In the genomic region with DNA sequence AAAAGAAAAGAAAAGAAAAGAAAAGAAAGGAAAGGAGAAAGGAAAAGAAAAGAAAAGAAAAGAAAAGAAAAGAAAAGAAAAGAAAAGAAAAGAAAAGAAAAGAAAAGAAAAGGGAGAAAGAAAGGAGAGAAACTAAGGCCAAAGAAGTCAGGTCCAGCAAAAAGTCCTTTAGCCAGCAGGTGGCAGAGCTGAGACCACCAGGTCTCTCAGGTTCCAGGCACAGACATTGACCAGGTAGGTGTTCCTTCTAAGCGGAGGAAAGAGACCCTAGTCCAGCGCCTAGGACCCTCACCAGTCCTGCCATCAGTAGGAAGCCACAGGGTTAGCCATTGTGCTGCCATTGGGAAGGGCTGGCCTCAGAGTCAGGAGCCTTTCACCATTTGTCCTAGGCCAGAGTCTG, we compare ENCODE assay signal across 11 mouse cellular contexts. TPM values are rescaled to one million over a fixed set of nuclear protein-coding genes. Genes with fewer than 3 reads are reported as not detected.
DNase-seq lines count a peak whose midpoint lies in the region; ATAC-seq and TF ChIP-seq lines count a peak whose summit lies in the region.
"Had no signal": no experiment of that assay in that cellular context is flagged by ENCODE, and none has a peak within 500 bp of the region (broad histone marks: within the 10 kb centered on the region; RNA-seq: fewer than 3 reads in every experiment).

No protein-coding gene starts in this region.

- no peaks in the 10 kb centered on the region for H3K9me3 ChIP-seq in hindbrain, embryonic 10.5 days
- H3K9me3 ChIP-seq in hindbrain, embryonic 16.5 days (ENCODE audit: control insufficient read depth, low read length), result no peaks in the 10 kb centered on the region
- H3K9me3 ChIP-seq: midbrain, embryonic 13.5 days had no signal

- no peak for ATAC-seq in hindbrain, embryonic 16.5 days
- ATAC-seq: midbrain, embryonic 13.5 days had no signal

- no peak overlapping the region for H3K27ac ChIP-seq in hindbrain, embryonic 10.5 days
- H3K27ac ChIP-seq in hindbrain, embryonic 16.5 days (ENCODE audit: low read depth, low read length), result no peak overlapping the region
- no peak overlapping the region for H3K27ac ChIP-seq in olfactory bulb, adult 2 months (ENCODE audit: insufficient read depth, low read depth, low read length)
- H3K27ac ChIP-seq: midbrain, embryonic 13.5 days had no signal

- no peak for TF ChIP-seq POLR2A in brain, embryonic 14.5 days (IDR thresholded peaks at IDR 0.05; ENCODE audit: borderline replicate concordance, extremely low read depth, insufficient read depth, insufficient read length, poor library complexity, severe bottlenecking)
- no peak for TF ChIP-seq POLR2A in olfactory bulb, adult 2 months (IDR thresholded peaks at IDR 0.05; ENCODE audit: insufficient read depth, low read depth, low read length)

- DNase-seq in hindbrain, embryonic 10.5 days (ENCODE audit: low spot score), result peak; percentile 29
- DNase-seq in retina, embryonic 14.5 days (ENCODE audit: low spot score), result peak; percentile 64
- DNase-seq in retina, postnatal 1 day, result no peak
- no peak for DNase-seq in brain, embryonic 14.5 days (ENCODE audit: low read depth)
- DNase-seq in left cerebral cortex, adult 11 months (ENCODE audit: low spot score), result no peak
- no peak for DNase-seq in layer of hippocampus, adult 18-20 months (ENCODE audit: low spot score in 2 of 2)
- DNase-seq: gastrocnemius, postnatal 36 days had no signal

- no peaks in the 10 kb centered on the region for H3K36me3 ChIP-seq in hindbrain, embryonic 10.5 days
- no peaks in the 10 kb centered on the region for H3K36me3 ChIP-seq in hindbrain, embryonic 16.5 days (ENCODE audit: control insufficient read depth, insufficient read depth, low read length)
- H3K36me3 ChIP-seq: midbrain, embryonic 13.5 days had no signal

- H3K9ac ChIP-seq in hindbrain, embryonic 16.5 days (ENCODE audit: low read depth, low read length), result no peak overlapping the region
- H3K9ac ChIP-seq: midbrain, embryonic 13.5 days had no signal

- no peak overlapping the region for H3K4me2 ChIP-seq in hindbrain, embryonic 16.5 days (ENCODE audit: low read length)
- H3K4me2 ChIP-seq: midbrain, embryonic 13.5 days had no signal

- H3K4me3 ChIP-seq in hindbrain, embryonic 10.5 days, result no peak overlapping the region
- H3K4me3 ChIP-seq in hindbrain, embryonic 16.5 days (ENCODE audit: low read length), result no peak overlapping the region
- no peak overlapping the region for H3K4me3 ChIP-seq in olfactory bulb, adult 2 months (ENCODE audit: insufficient read depth, low read depth, low read length)
- H3K4me3 ChIP-seq: midbrain, embryonic 13.5 days had no signal

- H3K27me3 ChIP-seq in hindbrain, embryonic 10.5 days (ENCODE audit: insufficient read depth, poor library complexity, severe bottlenecking), result 0 out of 2 replicates have a peak, but pooled peaks cover 8% of the 10 kb centered on the region
- no peaks in the 10 kb centered on the region for H3K27me3 ChIP-seq in hindbrain, embryonic 16.5 days (replicated peaks; ENCODE audit: control insufficient read depth, insufficient read depth, low read length)
- H3K27me3 ChIP-seq: midbrain, embryonic 13.5 days had no signal

- 44% methylated on average over 2 of the region's 2 CpGs for WGBS in hindbrain, embryonic 10.5 days
- WGBS in hindbrain, embryonic 16.5 days, result 75% methylated on average over 2 of the region's 2 CpGs
- 69% methylated on average over 2 of the region's 2 CpGs for WGBS in olfactory bulb, adult 2 months

- peaks cover 20% of the 10 kb centered on the region for H3K4me1 ChIP-seq in hindbrain, embryonic 10.5 days (replicated peaks)
- peaks cover 7% of the 10 kb centered on the region; the same call in 1 of the 2 replicates for H3K4me1 ChIP-seq in hindbrain, embryonic 16.5 days (ENCODE audit: control insufficient read depth, insufficient read depth, low read depth, low read length)
- H3K4me1 ChIP-seq in olfactory bulb, adult 2 months (ENCODE audit: control insufficient read depth, insufficient read depth, low read length), result peaks cover 9% of the 10 kb centered on the region

- TF ChIP-seq CTCF in brain, embryonic 14.5 days (IDR thresholded peaks at IDR 0.05; ENCODE audit: borderline replicate concordance, extremely low read depth, insufficient read depth, insufficient read length), result peak; percentile 69
- TF ChIP-seq CTCF in olfactory bulb, adult 2 months (IDR thresholded peaks at IDR 0.05; ENCODE audit: insufficient read depth, low read depth, low read length), result peak; percentile 21; the same call in 1 of the 2 replicates

RNA-seq across cellular contexts. Expression of gene Pck1, which starts 11.5 kb away (rescaled TPM):
- polyA plus RNA-seq in hindbrain, embryonic 10.5 days (2016; fragmentation: Nextera tagmentation; extraction: Ambion mirVana), result not detected in 2 replicates
- not detected in 2 replicates for polyA plus RNA-seq in hindbrain, embryonic 16.5 days (2015; fragmentation: Nextera tagmentation; extraction: Ambion mirVana)
- polyA plus RNA-seq in brain, embryonic 14.5 days (2012; rRNA removed), result not detected in 2 replicates
- not detected in 2 replicates for polyA plus RNA-seq in olfactory bulb, adult 2 months (2012; ENCODE audit: insufficient read depth, insufficient read length, low replicate concordance, missing spikeins)
- total RNA-seq in layer of hippocampus, adult 18-20 months (2021), result not detected
- total RNA-seq: layer of hippocampus, postnatal 14 days had no signal
- polyA plus RNA-seq: midbrain, embryonic 13.5 days had no signal

RNA-seq across cellular contexts. Expression of gene Ctcfl, which starts 45.0 kb away (rescaled TPM):
- 0.04 and 0.10 TPM in 2 replicates for polyA plus RNA-seq in hindbrain, embryonic 10.5 days (2016; fragmentation: Nextera tagmentation; extraction: Ambion mirVana)
- polyA plus RNA-seq in hindbrain, embryonic 16.5 days (2015; fragmentation: Nextera tagmentation; extraction: Ambion mirVana), result 0.08 TPM in 1 of 2 replicates, not detected in the other
- polyA plus RNA-seq in brain, embryonic 14.5 days (2012; rRNA removed), result not detected in 2 replicates
- polyA plus RNA-seq in olfactory bulb, adult 2 months (2012; ENCODE audit: insufficient read depth, insufficient read length, low replicate concordance, missing spikeins), result not detected in 2 replicates
- total RNA-seq in layer of hippocampus, adult 18-20 months (2021), result not detected
- total RNA-seq: layer of hippocampus, postnatal 14 days had no signal

RNA-seq across cellular contexts. Expression of gene Zbp1, which starts 54.4 kb away (rescaled TPM):
- 0.17 and 0.73 TPM in 2 replicates for polyA plus RNA-seq in hindbrain, embryonic 10.5 days (2016; fragmentation: Nextera tagmentation; extraction: Ambion mirVana)
- polyA plus RNA-seq in hindbrain, embryonic 16.5 days (2015; fragmentation: Nextera tagmentation; extraction: Ambion mirVana), result 0.20 TPM in 1 of 2 replicates, not detected in the other
- polyA plus RNA-seq in brain, embryonic 14.5 days (2012; rRNA removed), result 0.18 and 0.40 TPM in 2 replicates
- polyA plus RNA-seq in olfactory bulb, adult 2 months (2012; ENCODE audit: insufficient read depth, insufficient read length, low replicate concordance, missing spikeins), result not detected in 2 replicates
- under 1 TPM in 1 of 2 experiments, not detected in 1; 0.30 TPM for total RNA-seq in layer of hippocampus, adult 18-20 months (2021)
- total RNA-seq: layer of hippocampus, postnatal 14 days had no signal

Comparison
In these comparisons a context has a peak if more than half of its experiments do, and no peak if none do; other contexts are left out.
1. DNase-seq: peak in hindbrain, embryonic 10.5 days (single experiment) and retina, embryonic 14.5 days (single experiment); none in retina, postnatal 1 day (single experiment), brain, embryonic 14.5 days (single experiment), left cerebral cortex, adult 11 months (single experiment) and layer of hippocampus, adult 18-20 months (0 of 2).
2. RNA of gene Zbp1, which starts 54.4 kb away (polyA plus RNA-seq): not detected in olfactory bulb, adult 2 months; 0.18 to 0.40 TPM in brain, embryonic 14.5 days, 0.17 to 0.73 TPM in hindbrain, embryonic 10.5 days and 0.20 TPM in hindbrain, embryonic 16.5 days; every median in the first group is over 10 times any median in the second.